Mouse (Mus musculus) gastrocnemius, adult 2 months (tissue): ENCODE measurements around the gene Olfr654. TPM values are rescaled to one million over a fixed set of nuclear protein-coding genes. Genes with fewer than 3 reads are reported as not detected.

Experiments used
- DNase-seq: peaks from one replicate; pipeline ENCODE4 v3.0.0; 2022
- H3K27ac ChIP-seq: fragments of 200-600 bp; 2 replicates; pipeline ENCODE4 v1.8.1; 2022; ENCODE audit warnings: mild to moderate bottlenecking
- H3K4me3 ChIP-seq: fragments of 200-600 bp; 2 replicates; pipeline ENCODE4 v1.8.1; 2022; ENCODE audit warnings: mild to moderate bottlenecking, moderate library complexity
- CTCF ChIP-seq: fragments of 200-600 bp; IDR thresholded peaks from 2 replicates; pipeline ENCODE4 v1.8.1; 2022; ENCODE audit warnings: antibody characterized with exemption, mild to moderate bottlenecking, moderate library complexity
- intact Hi-C: fragments of 180-260 bp; cut with DNase I; formaldehyde crosslinking; loops from one replicate; pipeline ENCODE4 v1.15.1; 2025
- long read RNA-seq, 2 experiments: library from polyadenylated mRNA; stranded (forward); transcript quantifications; one replicate each; pipeline ENCODE4 v2.0.0; 2021
- total RNA-seq, 2 experiments: library from RNA; stranded (reverse); gene quantifications; 2 replicates each; pipeline ENCODE4 v1.2.3; 2021

Gene Olfr654
- not detected for total RNA-seq
- long read RNA-seq, experiment 1: 0 reads
- long read RNA-seq, experiment 2: 0 reads

- TF ChIP-seq CTCF: no peak
- intact Hi-C loops: no loop called here
- Histone ChIP-seq H3K4me3 (no peak within 1 kb of the TSS), H3K27ac (no peak within 1 kb of the TSS)
- DNase-seq: no peak
These were observed at the start of gene Olfr654 for GRCm38 (mm10) chr7:104586725-104587124. Gene Olfr654, plus strand, starts transcription at chr7:104587025.

- no peak for DNase-seq
- Histone ChIP-seq H3K27ac (no peak within 1 kb of the TSS), H3K4me3 (no peak within 1 kb of the TSS)
- intact Hi-C loops: no loop called here
- TF ChIP-seq CTCF: no peak
These were observed 37.0 kb upstream of the Olfr654 start, which contains the start of gene Olfr651 for GRCm38 (mm10) chr7:104549833-104550232. Gene Olfr651, plus strand, starts transcription at chr7:104550133.

DNA sequence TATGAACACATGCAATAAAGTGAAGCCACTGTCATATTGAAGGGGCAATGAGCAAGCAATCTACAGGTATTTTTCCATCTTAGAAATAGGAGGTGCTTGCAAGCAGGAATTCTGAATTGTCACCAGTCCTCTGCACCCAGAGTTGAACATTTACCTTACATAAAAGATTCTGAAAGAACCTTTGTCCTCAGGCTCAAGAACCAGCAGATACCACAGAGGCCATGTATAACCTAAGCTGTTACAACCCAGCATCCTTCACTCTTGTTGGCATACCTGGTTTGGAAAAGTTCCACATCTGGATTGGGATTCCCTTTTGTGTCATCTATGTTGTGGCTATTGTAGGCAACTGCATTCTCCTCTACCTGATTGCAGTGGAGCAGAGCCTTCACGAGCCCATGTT, 34.1 kb upstream of the Olfr654 start:
- no peak overlapping the region for H3K4me3 ChIP-seq
- no peak overlapping the region for H3K27ac ChIP-seq
- DNase-seq: no peak
- intact Hi-C loops: no loop called here
- no peak for TF ChIP-seq CTCF

- no peak for TF ChIP-seq CTCF
- DNase-seq: no peak
- intact Hi-C loops: no loop called here
- Histone ChIP-seq H3K4me3 (no peak within 1 kb of the TSS), H3K27ac (no peak within 1 kb of the TSS)
These were observed 26.2 kb upstream of the Olfr654 start, which contains the start of gene Olfr652 for GRCm38 (mm10) chr7:104560601-104561000. Gene Olfr652, plus strand, starts transcription at chr7:104560901.

- no peak within 1 kb of the TSS for H3K4me3 ChIP-seq
- no peak for DNase-seq
- no peak within 1 kb of the TSS for H3K27ac ChIP-seq
- TF ChIP-seq CTCF: no peak
- intact Hi-C loops: no loop called here
These were observed 9.8 kb upstream of the Olfr654 start, which contains the start of gene Olfr653 for GRCm38 (mm10) chr7:104577014-104577413. Gene Olfr653, plus strand, starts transcription at chr7:104577314.

GRCm38 (mm10) chr7:104580846-104581245, 6.0 kb upstream of the Olfr654 start:
- H3K27ac ChIP-seq: no peak overlapping the region
- intact Hi-C loops: no loop called here
- DNase-seq: no peak
- H3K4me3 ChIP-seq: no peak overlapping the region
- no peak for TF ChIP-seq CTCF

GRCm38 (mm10) chr7:104581429-104581828, 5.4 kb upstream of the Olfr654 start:
- intact Hi-C loops: no loop called here
- no peak for TF ChIP-seq CTCF
- no peak overlapping the region for H3K27ac ChIP-seq
- no peak overlapping the region for H3K4me3 ChIP-seq
- no peak for DNase-seq

- intact Hi-C loops: no loop called here
- Histone ChIP-seq H3K27ac (no peak overlapping the region), H3K4me3 (no peak overlapping the region)
- DNase-seq: no peak
- TF ChIP-seq CTCF: no peak
These were observed 1.4 kb downstream of the Olfr654 start for GRCm38 (mm10) chr7:104588274-104588673.

DNA sequence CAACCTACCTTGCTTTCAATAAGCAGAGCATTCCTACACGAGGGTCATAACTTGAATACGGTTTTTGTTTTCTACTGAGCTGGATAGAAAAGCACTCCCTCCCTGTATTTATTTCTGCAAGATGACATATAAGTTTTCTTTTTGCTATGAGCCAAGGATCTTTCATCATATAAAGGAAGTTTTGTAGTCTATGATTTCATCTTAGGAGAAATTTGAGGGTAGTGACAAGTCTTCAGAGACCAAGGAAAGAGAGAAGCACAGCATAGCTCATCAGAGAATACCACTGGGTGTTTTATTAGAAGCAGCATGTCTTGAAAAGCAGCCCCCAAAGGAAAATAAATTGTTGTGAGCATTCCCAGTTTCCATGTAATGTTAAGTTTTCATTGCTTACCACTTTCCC, 14.9 kb downstream of the Olfr654 start, which contains the start of gene Olfr655:
Gene Olfr655 (minus strand): TSS at position 101 of the 400 bp plus-strand sequence.
- DNase-seq: no peak
- TF ChIP-seq CTCF: no peak
- intact Hi-C loops: no loop called here
- Histone ChIP-seq H3K4me3 (no peak within 1 kb of the TSS), H3K27ac (no peak within 1 kb of the TSS)

- DNase-seq: peak; percentile 19
These were observed 16.3 kb downstream of the Olfr654 start for GRCm38 (mm10) chr7:104603173-104603572.

DNA sequence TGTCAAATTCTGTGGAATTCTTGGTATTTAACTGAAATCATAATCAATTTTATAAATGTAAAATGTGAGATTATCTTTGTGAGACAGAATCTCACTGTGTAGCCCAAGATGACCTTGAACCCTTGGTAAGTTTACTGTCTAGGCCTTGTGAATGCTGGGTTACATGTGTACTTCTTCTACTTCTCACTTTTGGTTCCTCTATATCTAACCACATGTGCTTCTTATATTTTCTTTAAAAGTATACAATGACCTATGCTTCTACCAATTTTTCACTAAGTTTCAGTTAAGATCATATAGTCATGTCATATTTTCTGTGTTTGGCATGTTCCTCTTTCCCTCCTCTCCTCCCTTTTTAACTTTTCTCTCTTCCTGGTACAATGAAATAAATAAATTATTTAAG, 17.9 kb downstream of the Olfr654 start:
- H3K27ac ChIP-seq: no peak overlapping the region
- intact Hi-C loops: no loop called here
- H3K4me3 ChIP-seq: no peak overlapping the region
- no peak for DNase-seq
- no peak for TF ChIP-seq CTCF

More at GRCm38 (mm10) chr7:104603173-104603572, 16.3 kb downstream of the Olfr654 start:
- TF ChIP-seq CTCF: peak; percentile 61
- intact Hi-C loops: no loop called here
- Histone ChIP-seq H3K27ac (no peak overlapping the region), H3K4me3 (no peak overlapping the region)

DNA sequence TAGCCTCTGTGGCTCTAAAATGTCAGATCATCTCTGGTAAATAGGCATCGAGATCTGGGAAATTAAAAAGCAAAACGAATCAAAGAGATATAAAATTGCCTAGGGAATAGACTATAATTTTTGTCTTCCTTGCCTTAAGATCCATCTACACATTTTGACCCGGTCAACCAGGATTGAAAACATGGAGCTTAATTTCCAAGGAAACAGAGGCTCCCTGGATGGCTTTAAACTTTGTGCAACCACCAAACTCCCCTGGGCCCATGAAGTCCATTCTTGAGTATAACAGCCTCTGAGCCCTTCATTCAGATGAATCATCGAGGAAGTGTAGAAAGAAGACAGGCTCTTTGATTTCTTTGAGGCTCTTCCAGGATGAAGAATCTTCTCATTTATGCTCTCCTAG, 26.8 kb downstream of the Olfr654 start, which contains the start of gene Olfr656:
Gene Olfr656 (plus strand): TSS at position 301 of the 400 bp plus-strand sequence.
- Histone ChIP-seq H3K4me3 (no peak within 1 kb of the TSS), H3K27ac (no peak within 1 kb of the TSS)
- DNase-seq: no peak
- intact Hi-C loops: no loop called here
- no peak for TF ChIP-seq CTCF

GRCm38 (mm10) chr7:104624494-104624893, 37.7 kb downstream of the Olfr654 start, which contains the start of gene Olfr657:
Gene Olfr657, plus strand, starts transcription at chr7:104624794.
- Histone ChIP-seq H3K27ac (no peak within 1 kb of the TSS), H3K4me3 (no peak within 1 kb of the TSS)
- no peak for TF ChIP-seq CTCF
- no peak for DNase-seq
- intact Hi-C loops: no loop called here

Other genes with a start within 250 kb of the Olfr654 start
- 1 to 10 TPM; 2.1 to 2.5 TPM for gene Trim12c, start 233.7 kb upstream of the Olfr654 start, total RNA-seq
- gene Trim30b, start 217.1 kb upstream of the Olfr654 start, total RNA-seq: not detected
- under 1 TPM in 1 of 2 experiments, not detected in 1; 0.25 TPM for gene Trim30c, start 186.2 kb upstream of the Olfr654 start, total RNA-seq
- 1 to 10 TPM in 1 of 2 experiments, under 1 TPM in 1; 0.64 to 1.5 TPM for gene Trim30a, start 121.8 kb upstream of the Olfr654 start, total RNA-seq
- gene Trim30d, start 79.2 kb upstream of the Olfr654 start, total RNA-seq: under 1 TPM; 0.33 to 0.56 TPM
- gene Olfr651, start 36.9 kb upstream of the Olfr654 start, total RNA-seq: not detected
- gene Olfr652, start 26.1 kb upstream of the Olfr654 start, total RNA-seq: not detected
- gene Olfr653, start 9.7 kb upstream of the Olfr654 start, total RNA-seq: not detected
- not detected for gene Olfr655, start 14.8 kb downstream of the Olfr654 start, total RNA-seq
- gene Olfr656, start 26.9 kb downstream of the Olfr654 start, total RNA-seq: not detected
- gene Olfr657, start 37.8 kb downstream of the Olfr654 start, total RNA-seq: not detected
- gene Olfr658, start 60.3 kb downstream of the Olfr654 start, total RNA-seq: not detected
- gene Olfr659, start 79.7 kb downstream of the Olfr654 start, total RNA-seq: not detected
- not detected for gene Olfr661, start 99.5 kb downstream of the Olfr654 start, total RNA-seq
- not detected for gene Usp17le, start 190.4 kb downstream of the Olfr654 start, total RNA-seq